Mouse (Mus musculus) bone marrow, adult 2 months (tissue): ENCODE results near the gene Map6.

ENCODE experiments used
- CTCF ChIP-seq: fragments of 200-500 bp; IDR thresholded peaks from 2 replicates; pipeline ENCODE4 v1.5.1; 2011; ENCODE audit warnings: low read length, control low read depth; ENCODE audit not compliant: control insufficient read depth, insufficient read depth
- POLR2A ChIP-seq: fragments of 200-500 bp; IDR thresholded peaks from 2 replicates; pipeline ENCODE4 v1.6.1; 2011; ENCODE audit warnings: low read depth, mild to moderate bottlenecking, control low read depth, low read length, borderline replicate concordance; ENCODE audit not compliant: control insufficient read depth

- TF ChIP-seq CTCF (peak; percentile 51; the same call in 1 of the 2 replicates), POLR2A (no peak)
Observed at GRCm38 (mm10) chr7:99224225-99224624, 43.0 kb upstream of the Map6 start.
